Mouse (Mus musculus) ES-CJ7 (cell line): ENCODE measurements around the gene Pdzd2.

Experiments
- DNase-seq: peaks from one replicate; pipeline ENCODE4 v3.0.0; 2011; ENCODE audit warnings: low read depth, low spot score

The Pdzd2 gene

GRCm38 (mm10) chr15:12488316-12488715 is 251.4 kb downstream of the Pdzd2 start:
- no peak for DNase-seq

DNA sequence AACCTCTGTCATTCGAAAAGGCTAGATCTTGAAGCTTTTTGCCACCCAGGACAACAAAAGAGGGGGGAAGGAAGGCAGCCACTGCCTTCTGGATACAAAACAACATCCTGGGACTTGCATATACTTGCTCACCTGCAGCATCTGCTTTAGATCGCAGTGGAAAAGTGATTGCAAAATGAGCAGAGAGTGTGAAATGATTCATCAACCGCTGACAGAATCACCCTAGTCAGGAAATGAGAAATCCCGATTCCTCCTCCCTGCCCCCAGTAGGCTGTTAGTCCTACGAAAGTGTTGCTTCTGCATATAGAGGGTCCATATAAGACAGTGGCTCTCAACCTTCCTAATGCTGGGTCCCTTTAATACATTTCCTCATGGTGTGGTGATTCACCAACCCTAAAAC is 258.5 kb downstream of the Pdzd2 start:
- no peak for DNase-seq

- no peak for DNase-seq
Measured at GRCm38 (mm10) chr15:12480369-12480768, 259.4 kb downstream of the Pdzd2 start.

DNA sequence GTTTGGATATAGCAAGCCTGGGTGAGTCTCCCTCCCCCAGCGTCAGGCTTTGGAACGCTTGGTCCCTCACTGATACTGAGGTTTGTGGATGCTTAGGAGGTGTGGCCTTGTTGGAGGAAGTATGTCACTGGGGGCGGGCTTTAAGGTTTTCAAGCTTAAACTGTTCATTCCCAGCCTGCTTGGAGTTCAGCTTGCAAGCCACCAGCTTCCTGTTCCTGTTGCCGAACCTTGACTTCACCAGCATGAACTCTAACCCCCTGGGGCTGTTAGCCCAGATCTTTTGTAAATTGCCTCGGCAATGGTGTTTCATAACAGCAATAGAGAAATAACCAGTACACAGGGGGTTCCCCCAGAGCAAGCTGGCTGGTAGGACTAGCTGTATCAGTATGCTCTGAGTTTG is 260.4 kb downstream of the Pdzd2 start:
- DNase-seq: peak; percentile 85

GRCm38 (mm10) chr15:12473596-12473995 is 266.1 kb downstream of the Pdzd2 start:
- no peak for DNase-seq

DNA sequence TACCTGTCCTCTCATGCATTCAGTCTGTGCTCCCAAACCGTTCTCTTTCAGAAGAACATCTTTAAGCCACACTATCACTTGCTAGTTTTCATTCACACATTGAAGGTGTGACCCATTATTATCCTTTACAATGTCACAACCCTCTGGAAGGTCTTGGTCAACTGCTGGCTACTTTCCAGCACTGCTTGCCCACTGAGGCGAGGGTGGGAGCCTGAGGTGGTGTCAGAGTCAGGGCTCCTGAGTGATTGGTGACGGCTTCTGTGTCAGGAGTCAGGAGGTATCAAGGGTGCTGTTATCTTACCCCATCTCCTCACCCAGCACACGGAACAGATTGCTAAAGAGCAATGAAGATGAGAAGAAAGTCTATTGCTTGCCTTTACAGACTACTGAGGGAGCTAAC is 267.1 kb downstream of the Pdzd2 start:
- no peak for DNase-seq

DNA sequence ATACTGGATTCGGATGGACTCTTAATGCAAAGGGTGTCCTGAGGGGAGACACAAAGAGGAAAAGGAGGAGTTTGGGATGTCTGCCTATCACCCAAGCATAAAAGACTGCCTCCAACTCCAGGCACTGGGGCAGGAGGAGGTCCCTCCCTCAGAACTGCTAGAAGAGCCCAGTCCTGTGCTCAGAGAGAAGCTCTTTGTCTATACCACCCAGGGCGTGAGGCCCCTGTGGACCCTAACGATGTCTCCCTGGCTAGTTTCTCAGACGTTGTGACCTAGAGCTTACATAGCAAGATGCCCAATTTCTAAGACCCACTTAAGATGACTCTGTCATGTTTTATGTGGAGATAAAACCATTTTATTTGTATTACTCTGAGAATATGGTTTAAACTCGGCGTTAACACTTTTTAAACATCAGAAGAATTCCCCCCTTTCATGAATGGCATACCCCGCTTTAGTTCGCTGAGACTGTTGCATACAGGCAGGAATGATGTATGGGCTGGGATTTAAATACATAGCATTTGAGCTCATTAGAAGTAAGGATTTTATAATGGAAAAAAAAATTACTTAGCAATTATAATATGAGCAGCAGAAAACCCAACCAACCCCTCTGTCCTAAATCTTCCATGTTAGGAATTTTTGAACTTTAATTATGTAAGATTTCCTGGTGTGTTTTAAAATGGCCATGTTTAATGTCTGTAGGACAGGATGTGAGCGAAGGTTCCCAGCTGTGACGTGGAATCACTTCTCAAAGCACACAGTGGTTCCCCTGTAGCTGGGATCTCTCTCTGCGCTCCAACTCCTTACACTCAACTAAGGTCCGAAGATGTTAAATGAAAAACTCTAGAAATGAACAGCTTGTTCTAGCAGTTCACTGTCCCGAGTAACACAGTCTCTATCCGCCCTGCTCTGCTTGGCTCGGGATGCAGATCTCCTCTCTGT is 268.6 kb downstream of the Pdzd2 start:
- DNase-seq: no peak

- DNase-seq: no peak
Measured at GRCm38 (mm10) chr15:12468625-12469024, 271.1 kb downstream of the Pdzd2 start.

- no peak for DNase-seq
Measured at GRCm38 (mm10) chr15:12465748-12466147, 274.0 kb downstream of the Pdzd2 start.

- no peak for DNase-seq
Measured at GRCm38 (mm10) chr15:12456808-12457207, 282.9 kb downstream of the Pdzd2 start.

DNA sequence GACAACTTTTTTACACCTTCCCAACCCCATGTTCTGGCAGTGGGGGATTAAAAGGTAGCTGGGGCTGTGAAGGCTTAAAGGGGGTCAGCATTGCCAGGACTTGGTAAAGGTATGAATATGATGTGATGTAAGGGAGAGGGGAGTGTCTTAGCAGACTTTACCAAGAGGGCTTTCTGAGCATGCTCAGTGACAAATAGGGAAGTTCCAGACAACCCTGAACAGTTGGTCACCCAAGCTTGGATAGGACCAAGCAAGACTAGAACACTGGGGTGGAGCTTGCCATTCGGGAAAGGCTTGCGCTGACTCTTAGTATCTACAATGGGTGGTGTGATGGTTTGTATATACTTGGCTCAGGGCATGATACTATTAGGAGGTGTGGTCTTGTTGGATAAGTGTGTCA is 286.4 kb downstream of the Pdzd2 start:
- DNase-seq: no peak

DNA sequence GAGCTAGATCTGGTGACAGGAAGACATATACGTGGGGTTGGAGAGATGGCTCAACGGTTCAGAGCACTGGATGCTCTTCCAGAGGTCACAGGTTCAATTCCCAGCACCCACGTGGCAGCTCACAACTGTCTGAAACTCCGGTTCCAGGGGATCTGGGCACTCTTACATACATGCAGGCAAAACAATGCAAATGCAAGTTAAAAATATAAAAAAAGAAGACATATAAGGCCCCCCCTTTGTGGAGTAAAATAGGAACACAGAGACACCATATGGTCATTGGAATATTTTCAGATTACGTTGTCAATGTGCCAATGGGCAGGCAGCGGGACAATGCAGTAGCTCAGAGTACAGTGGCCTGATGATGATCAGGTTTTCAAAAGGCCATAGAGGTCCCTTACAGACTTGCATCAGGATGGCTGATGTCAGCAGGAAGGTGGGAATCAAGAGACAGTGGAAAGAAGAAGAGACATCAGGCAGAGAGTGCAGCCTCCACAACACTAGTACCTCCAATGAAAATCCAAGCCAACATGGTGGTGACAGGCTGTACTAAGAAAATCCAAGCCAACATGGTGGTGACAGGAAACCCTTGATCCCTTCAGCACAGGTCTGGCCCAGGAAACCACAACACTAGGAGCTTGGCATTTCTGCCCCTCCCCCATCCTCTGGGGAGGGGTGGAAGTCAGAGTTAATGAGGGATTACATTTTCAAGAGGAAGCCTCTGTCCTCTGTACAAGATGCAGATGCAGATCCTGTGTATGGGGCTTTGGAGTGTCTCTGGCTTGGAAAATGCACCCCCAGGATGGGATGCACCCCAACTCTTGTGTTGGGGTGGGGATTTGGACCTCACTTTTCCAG is 287.4 kb downstream of the Pdzd2 start:
- no peak for DNase-seq

- DNase-seq: no peak
Measured at GRCm38 (mm10) chr15:12451448-12451847, 288.3 kb downstream of the Pdzd2 start.

DNA sequence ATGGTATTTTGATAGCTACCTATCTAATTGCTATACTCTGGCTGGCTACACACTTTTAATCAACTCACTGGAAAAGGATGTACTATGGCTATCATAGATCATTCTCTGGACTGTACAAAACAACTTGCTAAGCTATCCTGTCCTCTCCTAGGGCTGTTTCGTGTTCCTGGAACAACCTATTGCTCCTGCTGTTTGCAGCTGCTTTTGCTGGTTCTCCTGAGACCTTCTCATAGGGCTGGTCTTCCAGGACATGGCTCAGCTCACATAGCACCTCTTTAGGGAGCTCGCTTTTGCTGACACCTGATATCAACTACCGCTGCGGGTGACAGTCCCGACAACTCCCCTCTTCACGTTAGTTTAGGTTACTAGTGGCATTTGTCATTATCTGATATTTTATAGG is 288.9 kb downstream of the Pdzd2 start:
- DNase-seq: no peak

DNA sequence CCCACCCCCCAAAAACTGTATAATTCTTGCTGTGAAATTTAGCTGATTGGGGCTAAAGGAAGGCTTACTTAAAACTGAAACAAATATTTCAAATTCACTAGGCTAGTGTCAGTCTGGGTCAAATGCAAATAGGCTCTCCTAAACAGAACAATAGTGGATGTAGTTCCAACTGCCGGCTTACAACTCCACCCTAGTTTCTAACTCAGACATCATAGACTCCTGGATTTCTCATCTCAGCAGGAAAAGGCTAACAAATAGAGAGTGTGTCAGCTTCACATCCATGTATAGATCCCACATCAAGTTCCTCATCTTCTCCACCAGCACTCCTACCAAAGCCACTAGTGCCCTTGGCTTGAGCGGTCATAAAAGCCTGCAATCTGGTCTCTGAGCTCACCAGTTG is 290.4 kb downstream of the Pdzd2 start:
- DNase-seq: peak; percentile 72

DNA sequence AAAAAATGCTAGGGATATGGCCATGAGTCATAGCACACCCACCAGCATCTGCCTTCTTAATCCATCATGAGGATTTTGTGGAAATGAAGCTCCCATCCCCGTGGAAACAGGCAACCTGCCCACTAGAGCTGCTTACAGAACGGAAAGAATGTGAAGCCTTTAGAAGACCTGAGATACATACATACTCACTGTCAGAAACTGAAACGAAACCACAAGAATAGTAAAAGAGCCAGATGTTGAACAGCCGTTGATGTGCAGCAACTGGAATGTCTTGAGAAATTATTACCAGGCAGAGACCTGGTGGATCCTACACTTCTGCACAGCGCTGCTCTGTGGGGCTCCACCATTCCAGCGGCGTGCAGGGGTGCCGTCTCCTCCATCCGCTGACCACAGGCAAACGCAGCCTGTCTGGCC is 292.7 kb downstream of the Pdzd2 start:
- no peak for DNase-seq

DNA sequence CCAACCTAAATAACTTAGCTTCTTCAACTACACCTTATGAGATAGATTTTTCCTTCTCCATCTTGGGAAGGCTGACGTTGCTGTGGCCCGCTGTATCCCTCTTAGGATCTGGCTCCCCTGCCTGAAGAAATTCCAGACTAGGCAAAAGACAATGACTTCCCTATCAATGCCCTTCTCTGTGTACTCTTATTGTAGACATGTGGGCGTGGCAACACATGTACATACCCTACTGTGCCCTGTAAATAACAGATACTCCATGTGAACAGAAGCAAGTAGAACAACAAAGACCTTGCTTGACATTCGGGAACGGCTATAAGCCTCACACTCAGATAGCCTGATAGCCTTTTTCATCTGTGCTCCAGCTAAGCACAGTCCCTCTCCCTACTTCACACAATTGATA is 295.2 kb downstream of the Pdzd2 start:
- DNase-seq: no peak

DNA sequence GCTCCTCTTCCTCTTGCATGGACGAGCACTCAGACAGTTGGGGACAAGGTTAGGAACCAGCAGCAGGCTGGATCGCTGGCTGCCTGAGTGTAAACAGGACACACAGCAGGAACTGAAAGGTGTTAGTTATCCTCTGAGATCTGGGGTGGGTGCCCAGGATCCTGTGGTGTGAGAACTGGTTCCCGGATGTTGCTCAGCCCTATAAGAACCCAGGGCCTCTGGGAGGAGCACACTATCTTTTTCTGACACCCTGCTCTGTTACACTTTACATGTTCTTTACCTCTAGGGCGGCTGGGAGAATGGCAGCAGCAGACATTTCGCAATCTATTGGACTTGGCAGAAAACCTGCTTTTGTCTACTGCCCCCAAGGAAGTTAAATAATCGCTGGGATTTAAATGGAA is 300.4 kb downstream of the Pdzd2 start:
- no peak for DNase-seq

- DNase-seq: no peak
Measured at GRCm38 (mm10) chr15:12438691-12439090, 301.0 kb downstream of the Pdzd2 start.

- no peak for DNase-seq
Measured at GRCm38 (mm10) chr15:12438081-12438480, 301.6 kb downstream of the Pdzd2 start.

DNA sequence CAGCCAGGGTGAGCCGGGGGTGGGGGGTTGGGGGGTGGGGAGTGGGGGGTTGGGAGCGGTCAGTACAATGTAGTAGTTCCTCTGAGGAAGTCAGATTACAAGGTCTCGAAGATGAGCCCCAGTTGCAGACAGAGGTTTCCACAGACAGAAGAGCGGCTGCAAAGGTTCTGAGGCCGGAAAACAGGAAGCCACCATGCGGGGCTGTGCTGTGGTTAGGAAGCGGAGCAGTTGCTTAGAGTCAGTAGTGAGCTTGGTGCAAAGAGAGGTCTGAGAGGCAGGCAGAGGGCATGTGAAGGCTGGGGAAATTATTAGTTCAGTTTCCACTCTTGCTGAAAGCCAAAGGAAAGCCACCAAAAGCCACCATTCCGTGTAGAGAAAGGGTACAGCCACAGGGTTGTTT is 303.8 kb downstream of the Pdzd2 start:
- no peak for DNase-seq

- no peak for DNase-seq
Measured at GRCm38 (mm10) chr15:12433893-12434599, 305.7 kb downstream of the Pdzd2 start.
